Mouse (Mus musculus): ENCODE results near the gene Kdm1a. TPM values are rescaled to one million over a fixed set of nuclear protein-coding genes. Genes with fewer than 3 reads are reported as not detected.

Kdm1a gene
- polyA plus RNA-seq, 1 experiment from 2014 or later, result 51.4 TPM

GRCm38 (mm10) chr4:136511708-136512107 is 90.8 kb downstream of the Kdm1a start:
- H3K27ac ChIP-seq (replicated peaks), result no peak overlapping the region
- peaks cover 7% of the 10 kb centered on the region; the same call in 1 of the 2 replicates for H3K4me1 ChIP-seq
- 0 out of 2 replicates have a peak, but pooled peaks cover 3% of the 10 kb centered on the region for H3K36me3 ChIP-seq
- no peaks in the 10 kb centered on the region for H3K27me3 ChIP-seq (ENCODE audit: low read depth, poor library complexity, severe bottlenecking)
- H3K9me3 ChIP-seq (replicated peaks), result no peaks in the 10 kb centered on the region
- no peak overlapping the region for H3K4me3 ChIP-seq
- DNase-seq (ENCODE audit: low spot score), result no peak
- 70% methylated on average over 4 of the region's 4 CpGs for WGBS

GRCm38 (mm10) chr4:136509857-136510256 is 92.7 kb downstream of the Kdm1a start:
- peaks cover 7% of the 10 kb centered on the region; the same call in 1 of the 2 replicates for H3K4me1 ChIP-seq
- no peaks in the 10 kb centered on the region for H3K9me3 ChIP-seq (replicated peaks)
- H3K27ac ChIP-seq (replicated peaks), result no peak overlapping the region
- H3K27me3 ChIP-seq (ENCODE audit: low read depth, poor library complexity, severe bottlenecking), result no peaks in the 10 kb centered on the region
- DNase-seq (ENCODE audit: low spot score), result no peak
- WGBS, result 89% methylated on average over 1 of the region's 1 CpGs
- H3K4me3 ChIP-seq, result no peak overlapping the region
- no peaks in the 10 kb centered on the region for H3K36me3 ChIP-seq

GRCm38 (mm10) chr4:136505426-136506215 is 96.9 kb downstream of the Kdm1a start:
- Histone ChIP-seq H3K27me3 (ENCODE audit: low read depth, poor library complexity, severe bottlenecking) (no peaks in the 10 kb centered on the region), H3K9me3 (replicated peaks) (no peaks in the 10 kb centered on the region), H3K27ac (replicated peaks) (no peak overlapping the region), H3K4me1 (no peaks in the 10 kb centered on the region), H3K4me3 (no peak overlapping the region), H3K36me3 (no peaks in the 10 kb centered on the region)
- WGBS, result 78% methylated on average over 2 of the region's 2 CpGs
- no peak for DNase-seq (ENCODE audit: low spot score)

Small RNA genes lying within 50 kb of the gene (microRNA-seq; reads per million reads assigned to microRNA genes)
- gene Gm22180, result not detected

Other genes with a start within 250 kb of the Kdm1a start
- gene Htr1d, start 179.2 kb downstream of the Kdm1a start, polyA plus RNA-seq (2016; fragmentation: Nextera tagmentation; extraction: Ambion mirVana), result 0.23 and 0.39 TPM in 2 replicates
- gene 6030445D17Rik, start 140.5 kb downstream of the Kdm1a start, polyA plus RNA-seq (2016; fragmentation: Nextera tagmentation; extraction: Ambion mirVana), result 0.23 and 0.37 TPM in 2 replicates
- gene Luzp1, start 133.0 kb downstream of the Kdm1a start, polyA plus RNA-seq (2016; fragmentation: Nextera tagmentation; extraction: Ambion mirVana), result 119 and 135 TPM in 2 replicates
- not detected in 2 replicates for gene Tex46, start 7.7 kb upstream of the Kdm1a start, polyA plus RNA-seq (2016; fragmentation: Nextera tagmentation; extraction: Ambion mirVana)
- gene Lactbl1, start 19.9 kb upstream of the Kdm1a start, polyA plus RNA-seq (2016; fragmentation: Nextera tagmentation; extraction: Ambion mirVana), result 0.06 TPM in 1 of 2 replicates, not detected in the other
- gene Ephb2, start 233.3 kb upstream of the Kdm1a start, polyA plus RNA-seq (2016; fragmentation: Nextera tagmentation; extraction: Ambion mirVana), result 15.6 and 20.9 TPM in 2 replicates